Mouse (Mus musculus) hindbrain, embryonic 14.5 days (tissue): ENCODE data around the gene Zkscan5. TPM values are rescaled to one million over a fixed set of nuclear protein-coding genes. Genes with fewer than 3 reads are reported as not detected.
A peak's percentile ranks its signal among the peaks of the same experiment; 100 is the strongest.
"Not testable (repeated sequence)": the region's sequence is repeated elsewhere in the genome, so short reads cannot be mapped to it uniquely, and the experiment has no call there.

Source experiments
- ATAC-seq: fragments of 200-750 bp; cut with Nextera tagmentation; 2 replicates; pipeline ENCODE4 v1.8.0; 2017; ENCODE audit warnings: moderate number of reproducible peaks, mild to moderate bottlenecking, moderate TSS enrichment, moderate library complexity; ENCODE audit not compliant: low FRiP score
- DNase-seq: peaks from one replicate; pipeline ENCODE4 v3.0.0-alpha.2; 2015; ENCODE audit warnings: low spot score
- H3K27ac ChIP-seq: fragments of 300-500 bp; sonication (generic); 2 replicates; pipeline ENCODE4 v1.5.1; 2014; ENCODE audit warnings: mild to moderate bottlenecking, moderate library complexity
- H3K27me3 ChIP-seq: fragments of 300-500 bp; sonication (generic); 2 replicates; pipeline ENCODE4 v1.6.1; 2014; ENCODE audit warnings: mild to moderate bottlenecking, low read length, mixed read lengths; ENCODE audit not compliant: control insufficient read depth, insufficient read depth
- H3K36me3 ChIP-seq: fragments of 300-500 bp; sonication (generic); replicated peaks from 2 replicates; pipeline ENCODE4 v1.6.1; 2014; ENCODE audit not compliant: control insufficient read depth, insufficient read depth
- H3K4me1 ChIP-seq: fragments of 300-500 bp; sonication (generic); replicated peaks from 2 replicates; pipeline ENCODE4 v1.6.1; 2014; ENCODE audit warnings: antibody characterized with exemption, low read length, mixed read lengths; ENCODE audit not compliant: control insufficient read depth, insufficient read depth
- H3K4me2 ChIP-seq: fragments of 300-500 bp; sonication (generic); replicated peaks from 2 replicates; pipeline ENCODE4 v1.6.1; 2014; ENCODE audit warnings: mild to moderate bottlenecking, moderate library complexity
- H3K4me3 ChIP-seq: fragments of 300-500 bp; sonication (generic); replicated peaks from 2 replicates; pipeline ENCODE4 v1.5.1; 2014; ENCODE audit warnings: mild to moderate bottlenecking, low read length
- H3K9ac ChIP-seq: fragments of 300-500 bp; sonication (generic); 2 replicates; pipeline ENCODE4 v1.6.1; 2014
- H3K9me3 ChIP-seq: fragments of 300-500 bp; sonication (generic); 2 replicates; pipeline ENCODE4 v1.6.1; 2016; ENCODE audit warnings: low read length; ENCODE audit not compliant: control insufficient read depth
- WGBS: fragments of 180-500 bp; shearing (Covaris S2); extraction: QIAGEN DNeasy Blood & Tissue Kit; methylation state at CpG from one replicate; pipeline ENCODE4 v1.1.7; 2014; 5-methylcytosine and 5-hydroxymethylcytosine counted together
- polyA plus RNA-seq: library from polyadenylated mRNA; unstranded; fragments of >200 nt; fragmentation: Nextera tagmentation; extraction: Ambion mirVana; gene quantifications from 2 replicates; pipeline ENCODE4 v1.2.1, GENCODE M21; 2014

The Zkscan5 gene
- polyA plus RNA-seq, 1 experiment from 2014 or later = 12.0 TPM

GRCm38 (mm10) chr5:145223395-145223794 is 19.0 kb downstream of the Zkscan5 start:
- Histone ChIP-seq H3K4me1 (no peaks in the 10 kb centered on the region), H3K27me3 (0 out of 2 replicates have a peak, but pooled peaks cover 3% of the 10 kb centered on the region), H3K27ac (no peak overlapping the region), H3K9me3 (no peaks in the 10 kb centered on the region), H3K9ac (no peak overlapping the region), H3K4me3 (no peak overlapping the region), H3K36me3 (peaks cover 40% of the 10 kb centered on the region), H3K4me2 (no peak overlapping the region)
- no peak for DNase-seq
- 84% methylated on average over 12 of the region's 12 CpGs for WGBS
- no peak for ATAC-seq

DNA sequence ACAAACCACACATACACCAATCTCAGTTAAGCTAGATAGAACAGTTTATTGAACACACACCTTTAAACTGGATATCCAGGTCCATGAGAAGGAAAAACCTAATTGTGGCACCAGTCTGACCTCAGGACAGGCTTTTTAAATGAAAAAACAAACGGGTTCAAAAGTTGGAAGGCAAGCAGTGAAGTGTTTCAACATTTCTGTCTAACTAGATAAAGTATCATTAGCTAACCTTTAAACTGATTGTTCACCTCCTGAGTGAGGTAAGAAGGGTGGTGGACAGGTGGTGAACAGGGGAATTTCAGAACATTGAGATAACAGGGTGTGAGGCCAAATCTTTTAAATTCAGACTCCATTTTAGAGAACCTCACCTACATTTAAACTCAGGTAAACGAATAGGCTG is 22.1 kb downstream of the Zkscan5 start:
- Histone ChIP-seq H3K9ac (no peak overlapping the region), H3K4me2 (no peak overlapping the region), H3K36me3 (peaks cover 10% of the 10 kb centered on the region), H3K4me1 (peaks cover 7% of the 10 kb centered on the region), H3K27me3 (0 out of 2 replicates have a peak, but pooled peaks cover 3% of the 10 kb centered on the region), H3K27ac (no peak overlapping the region), H3K9me3 (no peaks in the 10 kb centered on the region), H3K4me3 (no peak overlapping the region)
- WGBS = 60% methylated on average over 2 of the region's 2 CpGs
- ATAC-seq = no peak
- no peak for DNase-seq

- 88% methylated on average over 6 of the region's 6 CpGs for WGBS
- not testable (repeated sequence) for H3K4me2 ChIP-seq, DNase-seq, H3K27ac ChIP-seq, H3K9me3 ChIP-seq, H3K27me3 ChIP-seq, H3K9ac ChIP-seq, H3K4me3 ChIP-seq, ATAC-seq
- H3K4me1 ChIP-seq = peaks cover 17% of the 10 kb centered on the region
- H3K36me3 ChIP-seq = peaks cover 10% of the 10 kb centered on the region
Observed at GRCm38 (mm10) chr5:145229283-145229682, 24.9 kb downstream of the Zkscan5 start.

DNA sequence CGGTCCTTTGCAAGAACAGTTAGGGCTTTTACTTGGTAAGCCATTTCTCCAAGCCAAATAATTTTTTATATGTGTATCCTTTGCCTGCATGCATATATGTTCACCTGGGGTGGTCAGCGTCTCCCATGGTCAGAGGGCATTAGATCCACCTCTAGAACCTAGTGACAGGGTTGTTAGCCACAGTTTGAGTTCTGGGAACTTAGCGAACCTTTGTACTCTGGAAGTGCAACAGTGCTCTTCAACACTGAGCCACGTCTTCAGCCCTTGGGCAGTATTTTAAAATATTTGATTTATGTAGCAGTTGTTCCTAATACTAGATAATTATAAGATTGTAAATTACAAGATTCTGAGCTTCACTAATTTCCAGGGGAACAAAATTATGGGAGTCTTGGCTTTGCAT is 26.3 kb downstream of the Zkscan5 start:
- H3K36me3 ChIP-seq = peaks cover 24% of the 10 kb centered on the region
- peak overlapping the region; percentile 96; the same call in 1 of the 2 replicates for H3K4me3 ChIP-seq
- peak overlapping the region; percentile 89 for H3K27ac ChIP-seq
- H3K9me3 ChIP-seq = no peaks in the 10 kb centered on the region
- H3K27me3 ChIP-seq = 0 out of 2 replicates have a peak, but pooled peaks cover 3% of the 10 kb centered on the region
- DNase-seq (no peak), ATAC-seq (no peak)
- peaks cover 17% of the 10 kb centered on the region for H3K4me1 ChIP-seq
- peak overlapping the region; percentile 97 for H3K9ac ChIP-seq
- WGBS = 92% methylated on average over 4 of the region's 4 CpGs
- H3K4me2 ChIP-seq = peak overlapping the region; percentile 77

GRCm38 (mm10) chr5:145231367-145231871 is 27.1 kb downstream of the Zkscan5 start, which contains the start of gene Zfp655:
Gene Zfp655 (plus strand): TSS chr5:145231715.
- Histone ChIP-seq H3K4me1 (peaks cover 17% of the 10 kb centered on the region), H3K27ac (peak within 1 kb of the TSS; percentile 89), H3K9ac (peak within 1 kb of the TSS; percentile 97), H3K4me2 (peak within 1 kb of the TSS; percentile 77), H3K4me3 (peak within 1 kb of the TSS; percentile 96), H3K27me3 (0 out of 2 replicates have a peak, but pooled peaks cover 3% of the 10 kb centered on the region), H3K9me3 (no peaks in the 10 kb centered on the region), H3K36me3 (peaks cover 32% of the 10 kb centered on the region)
- WGBS = under 1% methylated on average over 42 of the region's 42 CpGs
- DNase-seq (peak; percentile 98), ATAC-seq (peak; percentile 98)

GRCm38 (mm10) chr5:145231893-145232411 is 27.6 kb downstream of the Zkscan5 start:
- Histone ChIP-seq H3K36me3 (peaks cover 36% of the 10 kb centered on the region), H3K27ac (peak overlapping the region; percentile 89), H3K9ac (peak overlapping the region; percentile 97), H3K4me1 (peaks cover 17% of the 10 kb centered on the region), H3K27me3 (0 out of 2 replicates have a peak, but pooled peaks cover 3% of the 10 kb centered on the region), H3K9me3 (no peaks in the 10 kb centered on the region), H3K4me2 (peak overlapping the region; percentile 77), H3K4me3 (peak overlapping the region; percentile 96)
- under 1% methylated on average over 49 of the region's 49 CpGs for WGBS
- DNase-seq = no peak
- peak; percentile 34 for ATAC-seq

DNA sequence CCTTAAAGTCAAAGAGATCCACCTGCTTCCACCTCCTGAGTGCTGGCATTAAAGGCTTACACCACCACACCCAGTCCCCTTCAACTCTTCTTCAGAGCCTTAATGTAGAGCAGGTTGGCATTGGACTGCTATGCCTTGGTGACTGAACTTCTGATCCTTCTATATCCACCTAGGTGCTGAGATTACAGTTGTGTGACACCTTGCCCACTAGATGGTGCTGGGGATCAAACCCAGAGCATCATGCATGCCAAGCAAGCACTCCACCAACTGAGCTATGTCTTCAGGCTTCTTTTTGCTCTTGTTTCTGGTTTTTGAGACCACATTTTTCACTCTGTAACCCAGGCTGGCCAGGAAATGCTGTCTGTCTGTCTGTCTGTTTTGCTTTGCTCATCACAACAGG is 30.3 kb downstream of the Zkscan5 start:
- H3K4me3 ChIP-seq = no peak overlapping the region
- H3K27me3 ChIP-seq = no peaks in the 10 kb centered on the region
- peaks cover 17% of the 10 kb centered on the region for H3K4me1 ChIP-seq
- H3K9ac ChIP-seq = no peak overlapping the region
- DNase-seq (peak; percentile 46), ATAC-seq (no peak)
- no peak overlapping the region for H3K4me2 ChIP-seq
- peaks cover 60% of the 10 kb centered on the region for H3K36me3 ChIP-seq
- no peaks in the 10 kb centered on the region for H3K9me3 ChIP-seq
- no peak overlapping the region for H3K27ac ChIP-seq

DNA sequence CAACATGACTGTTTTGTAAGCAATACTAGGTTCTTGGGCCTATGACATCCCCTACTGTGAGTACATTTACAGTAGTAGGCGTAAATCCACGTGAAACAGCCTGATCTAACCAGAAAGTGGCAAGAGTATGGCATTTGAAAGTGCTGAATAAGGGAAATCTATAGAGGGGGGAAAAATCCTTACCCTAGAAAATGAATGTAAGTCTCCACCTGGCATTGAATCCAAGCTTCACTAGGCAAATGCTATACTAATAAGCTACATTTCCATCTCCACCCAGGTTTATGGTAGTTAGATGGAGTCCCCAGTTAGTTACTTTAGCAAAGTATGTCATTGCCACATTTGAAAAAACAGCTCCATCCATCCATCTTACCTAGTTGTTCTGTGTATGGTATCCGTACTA is 45.2 kb downstream of the Zkscan5 start:
- Histone ChIP-seq H3K9ac (no peak overlapping the region), H3K27ac (no peak overlapping the region), H3K27me3 (no peaks in the 10 kb centered on the region), H3K9me3 (no peaks in the 10 kb centered on the region), H3K4me2 (no peak overlapping the region), H3K4me3 (no peak overlapping the region), H3K36me3 (peaks cover 66% of the 10 kb centered on the region), H3K4me1 (no peaks in the 10 kb centered on the region)
- ATAC-seq (no peak), DNase-seq (no peak)
- WGBS = 94% methylated on average over 3 of the region's 3 CpGs
